Mouse (Mus musculus) CH12.LX (cell line): ENCODE measurements around the gene Fchsd2. TPM values are rescaled to one million over a fixed set of nuclear protein-coding genes. Genes with fewer than 3 reads are reported as not detected.

Source experiments
- DNase-seq: peaks from one replicate; pipeline ENCODE4 v3.0.0-alpha.2; 2013; ENCODE audit errors: extremely low read depth
- H3K27ac ChIP-seq: 2 replicates; pipeline ENCODE4 v1.5.1; 2012; ENCODE audit warnings: low read depth, mild to moderate bottlenecking, control low read depth, moderate library complexity; ENCODE audit not compliant: insufficient read depth
- H3K27me3 ChIP-seq: replicated peaks from 2 replicates; pipeline ENCODE3; 2012; ENCODE audit warnings: inconsistent platforms
- H3K36me3 ChIP-seq, 2 experiments: replicated peaks in 1 of 2; 2 replicates each; pipeline versions ENCODE3 to v1.6.1; 2012; ENCODE audit warnings: inconsistent platforms in 1 of 2, low read length in 1 of 2, mild to moderate bottlenecking in 1 of 2, mixed read lengths in 1 of 2, moderate library complexity in 1 of 2; ENCODE audit not compliant: control insufficient read depth in 1 of 2, insufficient read depth in 1 of 2
- H3K4me1 ChIP-seq, 2 experiments: 2 replicates each; pipeline ENCODE4 v1.6.1; 2012; ENCODE audit warnings: inconsistent platforms in 1 of 2, moderate library complexity in 1 of 2; ENCODE audit not compliant: insufficient read depth in 2 of 2, control insufficient read depth in 1 of 2
- H3K4me2 ChIP-seq: 2 replicates; pipeline ENCODE4 v1.6.1; 2012; ENCODE audit warnings: low read depth, mild to moderate bottlenecking, control low read depth; ENCODE audit not compliant: poor library complexity, insufficient read depth, severe bottlenecking
- H3K4me3 ChIP-seq, 3 experiments: fragments of 150-350 bp in 1 of 3; sonication (generic) in 1 of 3; replicated peaks in 1 of 3; 2 replicates each; pipeline versions ENCODE3 to v1.5.1; 2011 to 2012; ENCODE audit warnings: low read depth in 2 of 3, low read length in 2 of 3, mild to moderate bottlenecking in 2 of 3, moderate library complexity in 2 of 3, control low read depth in 1 of 3, improper control_type of control experiment in 1 of 3, inconsistent platforms in 1 of 3, mixed read lengths in 1 of 3; ENCODE audit not compliant: poor library complexity in 1 of 3
- H3K79me2 ChIP-seq: replicated peaks from 2 replicates; pipeline ENCODE4 v1.6.1; 2012; ENCODE audit warnings: mild to moderate bottlenecking, moderate library complexity; ENCODE audit not compliant: control insufficient read depth, poor library complexity, insufficient read depth, severe bottlenecking; ENCODE audit errors: extremely low read depth
- H3K9ac ChIP-seq: 2 replicates; pipeline ENCODE4 v1.6.1; 2012; ENCODE audit warnings: low read depth, mild to moderate bottlenecking, control low read depth, moderate library complexity; ENCODE audit not compliant: insufficient read depth
- H3K9me3 ChIP-seq: replicated peaks from 2 replicates; pipeline ENCODE3; 2012; ENCODE audit warnings: low read length, inconsistent platforms, mixed read lengths
- BHLHE40 ChIP-seq: IDR thresholded peaks from 2 replicates; pipeline ENCODE4 v1.6.1; 2011; ENCODE audit warnings: mild to moderate bottlenecking, low read depth, low read length, improper control_type of control experiment
- CHD2 ChIP-seq: IDR thresholded peaks from 2 replicates; pipeline ENCODE4 v1.6.1; 2011; ENCODE audit warnings: low read length, improper control_type of control experiment
- CTCF ChIP-seq, 2 experiments: IDR thresholded peaks in 1 of 2; conservative IDR thresholded peaks in 1 of 2; 2 replicates each; pipeline ENCODE4 v1.5.1; 2011 to 2012; ENCODE audit warnings: low read depth in 2 of 2, low read length in 2 of 2, improper control_type of control experiment in 1 of 2, inconsistent platforms in 1 of 2, mild to moderate bottlenecking in 1 of 2, moderate library complexity in 1 of 2
- E2F4 ChIP-seq: IDR thresholded peaks from 2 replicates; pipeline ENCODE4 v1.6.1; 2011; ENCODE audit warnings: low read depth, low read length, improper control_type of control experiment; ENCODE audit not compliant: insufficient replicate concordance
- ELF1 ChIP-seq: IDR thresholded peaks from 2 replicates; pipeline ENCODE4 v1.6.1; 2014; ENCODE audit warnings: low read depth, mild to moderate bottlenecking, inconsistent platforms, low read length, improper control_type of control experiment
- EP300 ChIP-seq: IDR thresholded peaks from 2 replicates; pipeline ENCODE4 v1.6.1; 2011; ENCODE audit warnings: low read length, improper control_type of control experiment
- ETS1 ChIP-seq: conservative IDR thresholded peaks from 2 replicates; pipeline ENCODE4 v1.6.1; 2012; ENCODE audit warnings: low read depth, mild to moderate bottlenecking, inconsistent platforms, low read length, improper control_type of control experiment, moderate library complexity
- HCFC1 ChIP-seq: IDR thresholded peaks from 2 replicates; pipeline ENCODE4 v1.6.1; 2012; ENCODE audit warnings: low read depth, mild to moderate bottlenecking, inconsistent platforms, low read length, improper control_type of control experiment
- IRF4 ChIP-seq: IDR thresholded peaks from 2 replicates; pipeline ENCODE4 v1.6.1; 2014; ENCODE audit warnings: low read depth, mild to moderate bottlenecking, inconsistent platforms, low read length, improper control_type of control experiment
- JUN ChIP-seq: IDR thresholded peaks from 2 replicates; pipeline ENCODE4 v1.6.1; 2011; ENCODE audit warnings: low read depth, mild to moderate bottlenecking, low read length, improper control_type of control experiment, moderate library complexity; ENCODE audit not compliant: insufficient read depth
- KAT2A ChIP-seq: IDR thresholded peaks from 2 replicates; pipeline ENCODE4 v1.6.1; 2012; ENCODE audit warnings: low read length, improper control_type of control experiment, inconsistent platforms; ENCODE audit not compliant: insufficient replicate concordance
- MAFK ChIP-seq: IDR thresholded peaks from 2 replicates; pipeline ENCODE4 v1.6.1; 2011; ENCODE audit warnings: low read length, improper control_type of control experiment; ENCODE audit not compliant: insufficient replicate concordance
- MAZ ChIP-seq: IDR thresholded peaks from 2 replicates; pipeline ENCODE4 v1.6.1; 2012; ENCODE audit warnings: low read depth, mild to moderate bottlenecking, inconsistent platforms, low read length, improper control_type of control experiment, moderate library complexity
- MEF2A ChIP-seq: IDR thresholded peaks from 2 replicates; pipeline ENCODE4 v1.6.1; 2014; ENCODE audit warnings: low read depth, mild to moderate bottlenecking, inconsistent platforms, low read length, improper control_type of control experiment, borderline replicate concordance
- MXI1 ChIP-seq: IDR thresholded peaks from 2 replicates; pipeline ENCODE4 v1.6.1; 2011; ENCODE audit warnings: mild to moderate bottlenecking, low read depth, low read length, improper control_type of control experiment
- MYC ChIP-seq: IDR thresholded peaks from 2 replicates; pipeline ENCODE4 v1.6.1; 2011; ENCODE audit warnings: low read depth, mild to moderate bottlenecking, improper control_type of control experiment, low read length
- NELFE ChIP-seq: IDR thresholded peaks from 2 replicates; pipeline ENCODE4 v1.6.1; 2011; ENCODE audit warnings: low read depth, low read length, improper control_type of control experiment
- PAX5 ChIP-seq: IDR thresholded peaks from 2 replicates; pipeline ENCODE4 v1.6.1; 2012; ENCODE audit warnings: low read length, inconsistent platforms, mixed read lengths
- POLR2AphosphoS2 ChIP-seq: IDR thresholded peaks from 2 replicates; pipeline ENCODE4 v1.6.1; 2011; ENCODE audit warnings: low read depth, low read length, improper control_type of control experiment
- RAD21 ChIP-seq: IDR thresholded peaks from 2 replicates; pipeline ENCODE4 v1.6.1; 2011; ENCODE audit warnings: low read depth, mild to moderate bottlenecking, low read length, improper control_type of control experiment, moderate library complexity
- RCOR1 ChIP-seq: conservative IDR thresholded peaks from 2 replicates; pipeline ENCODE4 v1.6.1; 2012; ENCODE audit warnings: low read depth, mild to moderate bottlenecking, inconsistent platforms, low read length, improper control_type of control experiment
- SIN3A ChIP-seq: IDR thresholded peaks from 2 replicates; pipeline ENCODE4 v1.6.1; 2012; ENCODE audit warnings: low read length, improper control_type of control experiment, inconsistent platforms
- SMC3 ChIP-seq: IDR thresholded peaks from 2 replicates; pipeline ENCODE4 v1.6.1; 2011; ENCODE audit warnings: low read depth, low read length, improper control_type of control experiment
- TBP ChIP-seq: conservative IDR thresholded peaks from 2 replicates; pipeline ENCODE4 v1.6.1; 2011; ENCODE audit warnings: low read depth, low read length, improper control_type of control experiment
- TCF12 ChIP-seq: IDR thresholded peaks from 2 replicates; pipeline ENCODE4 v1.6.1; 2014; ENCODE audit warnings: low read depth, mild to moderate bottlenecking, inconsistent platforms, low read length, improper control_type of control experiment
- UBTF ChIP-seq: IDR thresholded peaks from 2 replicates; pipeline ENCODE4 v1.6.1; 2012; ENCODE audit warnings: low read depth, mild to moderate bottlenecking, inconsistent platforms, low read length, improper control_type of control experiment, moderate library complexity
- USF1 ChIP-seq: IDR thresholded peaks from 2 replicates; pipeline ENCODE4 v1.6.1; 2014; ENCODE audit warnings: low read depth, mild to moderate bottlenecking, inconsistent platforms, low read length, improper control_type of control experiment
- ZNF384 ChIP-seq: IDR thresholded peaks from 2 replicates; pipeline ENCODE4 v1.6.1; 2012; ENCODE audit warnings: low read depth, low read length, improper control_type of control experiment, inconsistent platforms
- dilution Hi-C: fragments of 300-500 bp; cut with MboI; formaldehyde crosslinking; loops from 2 replicates; pipeline ENCODE4 v1.14.3; 2020; ENCODE audit warnings: low sequenced_read_pairs; ENCODE audit not compliant: extremely low pct_unique_long_range_greater_than_20kb, extremely low pct_ligation_motif_present
- in situ Hi-C: fragments of 300-500 bp; cut with MboI; formaldehyde crosslinking; loops from 3 replicates; pipeline ENCODE4 v1.14.3; 2019; ENCODE audit warnings: low sequenced_read_pairs, low pct_ligation_motif_present, low pct_unique_long_range_greater_than_20kb, mixed read lengths
- polyA plus RNA-seq: library from polyadenylated mRNA; unstranded; fragments of >175 nt; gene quantifications from 2 replicates; pipeline ENCODE4 v1.2.1, GENCODE M21; 2012; ENCODE audit warnings: low read depth; ENCODE audit not compliant: insufficient read length
- total RNA-seq, 2 experiments: library from RNA; depleted of rRNA; stranded (reverse); fragments of 300-350 nt in 1 of 2; fragments of >200 nt in 1 of 2; gene quantifications; 2 replicates each; pipeline ENCODE4 v1.2.3; 2012 to 2014

Gene Fchsd2
- total and polyA plus RNA-seq, 3 experiments, result 23.8 to 38.2 (median 25.5) TPM

- no peaks in the 10 kb centered on the region for H3K9me3 ChIP-seq
- no peak for TF ChIP-seq MAFK
- TF ChIP-seq POLR2AphosphoS2, result no peak
- no peak for TF ChIP-seq JUN
- TF ChIP-seq SMC3, result no peak
- in situ Hi-C loops (no loop called here), dilution Hi-C loops (no loop called here)
- no peak overlapping the region for H3K9ac ChIP-seq
- peaks cover 6 to 17% of the 10 kb centered on the region in 2 experiments; a peak in 3 of 4 replicates for H3K4me1 ChIP-seq
- H3K4me3 ChIP-seq, result no peak overlapping the region
- H3K27me3 ChIP-seq, result no peaks in the 10 kb centered on the region
- H3K4me2 ChIP-seq, result no peak overlapping the region
- DNase-seq, result peak; percentile 24
- peaks cover 29 to 60% of the 10 kb centered on the region in 2 experiments for H3K36me3 ChIP-seq
- no peaks in the 10 kb centered on the region for H3K79me2 ChIP-seq
- H3K27ac ChIP-seq, result no peak overlapping the region
Measured at GRCm38 (mm10) chr7:101253071-101253470, 160.4 kb downstream of the Fchsd2 start.

GRCm38 (mm10) chr7:101258482-101258881 lies 165.8 kb downstream of the Fchsd2 start:
- dilution Hi-C loops, result no loop called here

GRCm38 (mm10) chr7:101261941-101262546 lies 169.4 kb downstream of the Fchsd2 start:
- Histone ChIP-seq H3K79me2 (no peaks in the 10 kb centered on the region; the same call in 1 of the 2 replicates), H3K4me1 (peaks cover 0 to 7% of the 10 kb centered on the region in 2 experiments; a peak in 2 of 4 replicates), H3K9me3 (no peaks in the 10 kb centered on the region), H3K4me3 (no peak overlapping the region), H3K36me3 (peaks cover 33 to 69% of the 10 kb centered on the region in 2 experiments), H3K27ac (no peak overlapping the region), H3K9ac (no peak overlapping the region), H3K4me2 (no peak overlapping the region), H3K27me3 (no peaks in the 10 kb centered on the region)
- in situ Hi-C loops, result no loop called here
- dilution Hi-C loops, result no loop called here
- no peak for DNase-seq
- TF ChIP-seq USF1 (no peak), TCF12 (no peak), MXI1 (no peak), NELFE (no peak), UBTF (no peak), BHLHE40 (no peak), EP300 (no peak), RCOR1 (no peak), ELF1 (no peak), HCFC1 (no peak), MEF2A (no peak), ETS1 (no peak), KAT2A (no peak), POLR2AphosphoS2 (no peak), JUN (no peak), PAX5 (no peak), SIN3A (no peak), MAFK (no peak)

More at GRCm38 (mm10) chr7:101258482-101258881, 165.8 kb downstream of the Fchsd2 start:
- TF ChIP-seq IRF4 (no peak), MXI1 (no peak), CTCF (conservative IDR thresholded peaks at IDR 0.05 in 1 of 2, IDR thresholded peaks at IDR 0.05 in 1 of 2; ENCODE audit: low read depth in 2 of 2, low read length in 2 of 2) (no peak), TCF12 (no peak), EP300 (no peak), SIN3A (no peak), ZNF384 (no peak; the same call in 1 of the 2 replicates), MAZ (no peak), RAD21 (no peak), ELF1 (no peak), E2F4 (no peak), CHD2 (no peak), TBP (no peak), MYC (no peak), KAT2A (no peak)
- no peaks in the 10 kb centered on the region for H3K79me2 ChIP-seq
- H3K9ac ChIP-seq, result no peak overlapping the region
- peaks cover 38 to 66% of the 10 kb centered on the region in 2 experiments for H3K36me3 ChIP-seq
- no peaks in the 10 kb centered on the region for H3K27me3 ChIP-seq
- no peak overlapping the region for H3K4me3 ChIP-seq
- H3K4me2 ChIP-seq, result no peak overlapping the region
- in situ Hi-C loops, result no loop called here
- H3K9me3 ChIP-seq, result no peaks in the 10 kb centered on the region
- no peak overlapping the region for H3K27ac ChIP-seq
- DNase-seq, result no peak
- no peaks in the 10 kb centered on the region for H3K4me1 ChIP-seq
